Mouse (Mus musculus) myocyte (in vitro differentiated cells): ENCODE measurements around the gene Ano8. TPM values are rescaled to one million over a fixed set of nuclear protein-coding genes. Genes with fewer than 3 reads are reported as not detected.

Experiments used
- H3K27me3 ChIP-seq: one replicate; pipeline ENCODE4 v1.6.1; 2011; ENCODE audit not compliant: control insufficient read depth, insufficient read depth, insufficient read length
- H3K36me3 ChIP-seq: one replicate; pipeline ENCODE4 v1.6.1; 2011; ENCODE audit not compliant: control insufficient read depth, insufficient read depth
- H3K4me2 ChIP-seq: one replicate; pipeline ENCODE4 v1.6.1; 2011; ENCODE audit warnings: low read depth, control low read depth
- H3K4me3 ChIP-seq: one replicate; pipeline ENCODE4 v1.5.1; 2011; ENCODE audit warnings: mild to moderate bottlenecking, control low read depth, moderate library complexity
- H3K79me2 ChIP-seq: one replicate; pipeline ENCODE4 v1.6.1; 2011; ENCODE audit not compliant: control insufficient read depth, insufficient read depth
- H3ac ChIP-seq: one replicate; pipeline ENCODE4 v1.6.1; 2011; ENCODE audit not compliant: control insufficient read depth, insufficient read length
- CEBPB ChIP-seq: IDR thresholded peaks from 2 replicates; pipeline ENCODE4 v1.6.1; 2011; ENCODE audit warnings: mild to moderate bottlenecking, moderate library complexity; ENCODE audit not compliant: poor library complexity, insufficient read depth, severe bottlenecking
- E2F4 ChIP-seq: IDR thresholded peaks from one replicate; pipeline ENCODE4 v1.6.1; 2011; ENCODE audit warnings: mild to moderate bottlenecking, control low read depth, moderate library complexity; ENCODE audit not compliant: insufficient read depth
- MAX ChIP-seq: IDR thresholded peaks from one replicate; pipeline ENCODE4 v1.6.1; 2011; ENCODE audit warnings: low read depth, mild to moderate bottlenecking, control low read depth
- MYOD1 ChIP-seq, 3 experiments: IDR thresholded peaks; one replicate each; pipeline ENCODE4 v1.6.1; 2011; ENCODE audit warnings: control low read depth in 2 of 3, low read depth in 2 of 3, mild to moderate bottlenecking in 2 of 3, moderate library complexity in 1 of 3; ENCODE audit not compliant: insufficient read length in 2 of 3, control insufficient read depth in 1 of 3
- MYOG ChIP-seq, 3 experiments: IDR thresholded peaks; one replicate each; pipeline ENCODE4 v1.6.1; 2011; ENCODE audit warnings: control low read depth in 2 of 3, low read depth in 2 of 3, mild to moderate bottlenecking in 2 of 3; ENCODE audit not compliant: insufficient read length in 2 of 3, control insufficient read depth in 1 of 3, insufficient read depth in 1 of 3
- POLR2A ChIP-seq: IDR thresholded peaks from one replicate; pipeline ENCODE4 v1.6.1; 2011; ENCODE audit warnings: low read depth, mild to moderate bottlenecking, control low read depth, moderate library complexity; ENCODE audit not compliant: insufficient read length
- POLR2AphosphoS2 ChIP-seq: IDR thresholded peaks from one replicate; pipeline ENCODE4 v1.6.1; 2011; ENCODE audit warnings: low read depth, control low read depth; ENCODE audit not compliant: insufficient read length
- REST ChIP-seq: IDR thresholded peaks from one replicate; pipeline ENCODE4 v1.6.1; 2011; ENCODE audit warnings: mild to moderate bottlenecking, control low read depth, moderate library complexity; ENCODE audit not compliant: insufficient read depth, insufficient read length
- SRF ChIP-seq: IDR thresholded peaks from one replicate; pipeline ENCODE4 v1.6.1; 2011; ENCODE audit warnings: low read depth; ENCODE audit not compliant: control insufficient read depth, insufficient read length
- TCF12 ChIP-seq: IDR thresholded peaks from one replicate; pipeline ENCODE4 v1.6.1; 2011; ENCODE audit warnings: mild to moderate bottlenecking, control low read depth; ENCODE audit not compliant: poor library complexity, insufficient read depth, severe bottlenecking
- TCF3 ChIP-seq: IDR thresholded peaks from one replicate; pipeline ENCODE4 v1.6.1; 2011; ENCODE audit warnings: low read depth, control low read depth; ENCODE audit not compliant: insufficient read length
- USF1 ChIP-seq: IDR thresholded peaks from one replicate; pipeline ENCODE4 v1.6.1; 2011; ENCODE audit warnings: low read depth, mild to moderate bottlenecking, control low read depth, moderate library complexity
- polyA plus RNA-seq: library from polyadenylated mRNA; unstranded; fragments of >200 nt; fragmentation: generic; extraction: Trizol; gene quantifications from one replicate; pipeline ENCODE4 v1.2.1, GENCODE M21; 2012; ENCODE audit warnings: missing spikeins

Gene Ano8
- polyA plus RNA-seq, 1 experiment: 27.5 TPM

- TF ChIP-seq MYOG (IDR thresholded peaks at IDR 0.05; ENCODE audit: control insufficient read depth in 1 of 3, insufficient read depth in 1 of 3, insufficient read length in 2 of 3, low read depth in 2 of 3) (no peak), POLR2A (no peak), POLR2AphosphoS2 (no peak), CEBPB (no peak), USF1 (no peak), E2F4 (no peak), TCF3 (no peak), REST (no peak), TCF12 (no peak), MYOD1 (IDR thresholded peaks at IDR 0.05; ENCODE audit: control insufficient read depth in 1 of 3, insufficient read length in 2 of 3, low read depth in 2 of 3) (no peak), SRF (no peak), MAX (no peak)
- peak overlapping the region; percentile 71 for H3ac ChIP-seq
- H3K79me2 ChIP-seq: no peaks in the 10 kb centered on the region
- no peak overlapping the region for H3K4me3 ChIP-seq
- peaks cover under 1% of the 10 kb centered on the region for H3K36me3 ChIP-seq
- no peaks in the 10 kb centered on the region for H3K27me3 ChIP-seq
- H3K4me2 ChIP-seq: peak overlapping the region; percentile 57
Measured at GRCm38 (mm10) chr8:71477196-71477845, 8.4 kb downstream of the Ano8 start.

- H3K4me2 ChIP-seq: peak overlapping the region; percentile 61
Measured at GRCm38 (mm10) chr8:71476099-71476940, 9.4 kb downstream of the Ano8 start.

GRCm38 (mm10) chr8:71475702-71476075 is 10.1 kb downstream of the Ano8 start:
- peaks cover 9% of the 10 kb centered on the region for H3K79me2 ChIP-seq
- no peaks in the 10 kb centered on the region for H3K27me3 ChIP-seq
- H3K36me3 ChIP-seq: peaks cover 5% of the 10 kb centered on the region
- peak; percentile 71 for TF ChIP-seq POLR2AphosphoS2
- TF ChIP-seq MAX: no peak
- H3ac ChIP-seq: peak overlapping the region; percentile 71
- H3K4me3 ChIP-seq: no peak overlapping the region
- H3K4me2 ChIP-seq: peak overlapping the region; percentile 61

More at GRCm38 (mm10) chr8:71476099-71476940, 9.4 kb downstream of the Ano8 start:
- no peak for TF ChIP-seq SRF
- no peak for TF ChIP-seq E2F4
- peak in 1 of 3 experiments; percentile 58 for TF ChIP-seq MYOD1 (IDR thresholded peaks at IDR 0.05; ENCODE audit: control insufficient read depth in 1 of 3, insufficient read length in 2 of 3, low read depth in 2 of 3)
- TF ChIP-seq MAX: no peak
- TF ChIP-seq REST: no peak
- TF ChIP-seq TCF12: no peak
- no peak for TF ChIP-seq TCF3
- no peak for TF ChIP-seq CEBPB
- TF ChIP-seq POLR2AphosphoS2: peak; percentile 83
- TF ChIP-seq POLR2A: peak; percentile 48
- TF ChIP-seq MYOG (IDR thresholded peaks at IDR 0.05; ENCODE audit: control insufficient read depth in 1 of 3, insufficient read depth in 1 of 3, insufficient read length in 2 of 3, low read depth in 2 of 3): peak in 1 of 3 experiments; percentile 1
- Histone ChIP-seq H3K36me3 (peaks cover 5% of the 10 kb centered on the region), H3ac (peak overlapping the region; percentile 71), H3K27me3 (no peaks in the 10 kb centered on the region), H3K79me2 (peaks cover 4% of the 10 kb centered on the region), H3K4me3 (no peak overlapping the region)

- TF ChIP-seq MYOD1 (IDR thresholded peaks at IDR 0.05; ENCODE audit: control insufficient read depth in 1 of 3, insufficient read length in 2 of 3, low read depth in 2 of 3) (no peak), REST (no peak), SRF (no peak), E2F4 (no peak), CEBPB (no peak), MYOG (IDR thresholded peaks at IDR 0.05; ENCODE audit: control insufficient read depth in 1 of 3, insufficient read depth in 1 of 3, insufficient read length in 2 of 3, low read depth in 2 of 3) (no peak), MAX (no peak), TCF12 (no peak), USF1 (no peak), POLR2A (no peak), TCF3 (no peak), POLR2AphosphoS2 (no peak)
- H3K79me2 ChIP-seq: peaks cover 15% of the 10 kb centered on the region
- no peak overlapping the region for H3K4me2 ChIP-seq
- H3K4me3 ChIP-seq: no peak overlapping the region
- H3K27me3 ChIP-seq: no peaks in the 10 kb centered on the region
- no peak overlapping the region for H3ac ChIP-seq
- peaks cover 5% of the 10 kb centered on the region for H3K36me3 ChIP-seq
Measured at GRCm38 (mm10) chr8:71474785-71475701, 10.7 kb downstream of the Ano8 start.
